Mouse (Mus musculus) retina, postnatal 7 days (tissue): ENCODE measurements at regions not wholly inside any gene's neighbourhood (a gene's known extent, or its start where the extent isn't known, plus 50 kb on each side); places are given as distances from the start of the nearest gene placed in this dataset.
"Not testable (repeated sequence)": the region's sequence is repeated elsewhere in the genome, so short reads cannot be mapped to it uniquely, and the experiment has no call there.

Source experiments
- DNase-seq: peaks from one replicate; pipeline ENCODE4 v3.0.0-alpha.2; 2012; ENCODE audit warnings: low read depth, low spot score

GRCm38 (mm10) chr3:157371509-157371908, 162.5 kb upstream of the Zranb2 start:
- no peak for DNase-seq

GRCm38 (mm10) chr3:157373333-157373732, 160.6 kb upstream of the Zranb2 start:
- DNase-seq: no peak

GRCm38 (mm10) chr3:157374178-157374577, 159.8 kb upstream of the Zranb2 start:
- no peak for DNase-seq

- no peak for DNase-seq
Observed at GRCm38 (mm10) chr3:157377531-157377930, 156.4 kb upstream of the Zranb2 start.

GRCm38 (mm10) chr3:157378127-157378526, 155.8 kb upstream of the Zranb2 start:
- no peak for DNase-seq

GRCm38 (mm10) chr3:157391835-157392234, 142.1 kb upstream of the Zranb2 start:
- no peak for DNase-seq

- no peak for DNase-seq
Observed at GRCm38 (mm10) chr3:157393903-157394302, 140.1 kb upstream of the Zranb2 start.

GRCm38 (mm10) chr3:157399909-157400308, 134.1 kb upstream of the Zranb2 start:
- DNase-seq: no peak

- DNase-seq: no peak
Observed at GRCm38 (mm10) chr3:157404054-157404453, 129.9 kb upstream of the Zranb2 start.

GRCm38 (mm10) chr3:157423447-157423846, 110.5 kb upstream of the Zranb2 start:
- not testable (repeated sequence) for DNase-seq

- no peak for DNase-seq
Observed at GRCm38 (mm10) chr3:157426720-157427119, 107.2 kb upstream of the Zranb2 start.

GRCm38 (mm10) chr3:157449794-157450193, 84.2 kb upstream of the Zranb2 start:
- peak; percentile 16 for DNase-seq

GRCm38 (mm10) chr3:157471600-157471999, 62.4 kb upstream of the Zranb2 start:
- DNase-seq: no peak

- DNase-seq: no peak
Observed at GRCm38 (mm10) chr3:157472674-157473073, 61.3 kb upstream of the Zranb2 start.

GRCm38 (mm10) chr3:157477731-157478130, 56.2 kb upstream of the Zranb2 start:
- DNase-seq: no peak
